Mouse (Mus musculus) kidney, embryonic 14.5 days (tissue): ENCODE measurements around the gene Eya2. TPM values are rescaled to one million over a fixed set of nuclear protein-coding genes. Genes with fewer than 3 reads are reported as not detected.

Source experiments
- ATAC-seq: fragments of 200-750 bp; cut with Nextera tagmentation; 2 replicates; pipeline ENCODE4 v1.8.0; 2017; ENCODE audit warnings: moderate number of reproducible peaks, mild to moderate bottlenecking, moderate TSS enrichment, moderate library complexity; ENCODE audit not compliant: low FRiP score, low TSS enrichment
- H3K27ac ChIP-seq: fragments of 300-500 bp; sonication (generic); 2 replicates; pipeline ENCODE4 v1.5.1; 2014; ENCODE audit warnings: low read depth, mild to moderate bottlenecking, low read length, moderate library complexity, mixed read lengths
- H3K27me3 ChIP-seq: fragments of 300-500 bp; sonication (generic); 2 replicates; pipeline ENCODE4 v1.6.1; 2014; ENCODE audit warnings: mild to moderate bottlenecking, low read length; ENCODE audit not compliant: control insufficient read depth, insufficient read depth
- H3K36me3 ChIP-seq: fragments of 300-500 bp; sonication (generic); 2 replicates; pipeline ENCODE4 v1.6.1; 2014; ENCODE audit warnings: low read length, mixed read lengths; ENCODE audit not compliant: control insufficient read depth, insufficient read depth
- H3K4me1 ChIP-seq: fragments of 300-500 bp; sonication (generic); 2 replicates; pipeline ENCODE4 v1.6.1; 2014; ENCODE audit warnings: low read length, mixed read lengths; ENCODE audit not compliant: control insufficient read depth, insufficient read depth
- H3K4me2 ChIP-seq: fragments of 300-500 bp; sonication (generic); replicated peaks from 2 replicates; pipeline ENCODE4 v1.6.1; 2014; ENCODE audit warnings: low read depth, mild to moderate bottlenecking, low read length
- H3K4me3 ChIP-seq: fragments of 300-500 bp; sonication (generic); 2 replicates; pipeline ENCODE4 v1.5.1; 2014; ENCODE audit warnings: mild to moderate bottlenecking, low read length
- H3K9ac ChIP-seq: fragments of 300-500 bp; sonication (generic); 2 replicates; pipeline ENCODE4 v1.6.1; 2014; ENCODE audit warnings: low read depth, mild to moderate bottlenecking, low read length, moderate library complexity
- H3K9me3 ChIP-seq: fragments of 300-500 bp; sonication (generic); 2 replicates; pipeline ENCODE4 v1.6.1; 2016; ENCODE audit warnings: low read length; ENCODE audit not compliant: control insufficient read depth
- WGBS: fragments of 180-500 bp; shearing (Covaris S2); extraction: QIAGEN DNeasy Blood & Tissue Kit; methylation state at CpG from one replicate; pipeline ENCODE4 v1.1.7; 2014; 5-methylcytosine and 5-hydroxymethylcytosine counted together
- polyA plus RNA-seq: library from polyadenylated mRNA; unstranded; fragments of >200 nt; fragmentation: Nextera tagmentation; extraction: Ambion mirVana; gene quantifications from 2 replicates; pipeline ENCODE4 v1.2.1, GENCODE M21; 2014

The Eya2 gene
- polyA plus RNA-seq, 1 experiment from 2014 or later, result 10.4 TPM

- no peaks in the 10 kb centered on the region for H3K9me3 ChIP-seq
- H3K36me3 ChIP-seq, result no peaks in the 10 kb centered on the region
- H3K27ac ChIP-seq, result no peak overlapping the region
- no peak overlapping the region for H3K4me2 ChIP-seq
- H3K27me3 ChIP-seq, result no peaks in the 10 kb centered on the region
- no peak for ATAC-seq
- 52% methylated on average over 7 of the region's 7 CpGs for WGBS
- no peak overlapping the region for H3K4me3 ChIP-seq
- no peaks in the 10 kb centered on the region; the same call in 1 of the 2 replicates for H3K4me1 ChIP-seq
- H3K9ac ChIP-seq, result no peak overlapping the region
These were observed 153.1 kb downstream of the Eya2 start for GRCm38 (mm10) chr2:165747975-165748374.

GRCm38 (mm10) chr2:165748426-165748825 is 153.6 kb downstream of the Eya2 start:
- no peak overlapping the region for H3K4me2 ChIP-seq

GRCm38 (mm10) chr2:165751068-165751467 is 156.2 kb downstream of the Eya2 start:
- Histone ChIP-seq H3K9me3 (no peaks in the 10 kb centered on the region), H3K4me1 (no peaks in the 10 kb centered on the region), H3K4me2 (no peak overlapping the region), H3K36me3 (no peaks in the 10 kb centered on the region), H3K9ac (no peak overlapping the region), H3K27ac (no peak overlapping the region), H3K27me3 (no peaks in the 10 kb centered on the region), H3K4me3 (no peak overlapping the region)
- ATAC-seq, result peak; percentile 46; the same call in 1 of the 2 replicates
- 33% methylated on average over 7 of the region's 7 CpGs for WGBS

More at GRCm38 (mm10) chr2:165748426-165748825, 153.6 kb downstream of the Eya2 start:
- WGBS, result 20% methylated on average over 11 of the region's 11 CpGs
- no peaks in the 10 kb centered on the region for H3K9me3 ChIP-seq
- H3K36me3 ChIP-seq, result no peaks in the 10 kb centered on the region
- no peak overlapping the region for H3K27ac ChIP-seq
- H3K27me3 ChIP-seq, result no peaks in the 10 kb centered on the region
- no peak overlapping the region for H3K4me3 ChIP-seq
- no peak for ATAC-seq
- H3K4me1 ChIP-seq, result no peaks in the 10 kb centered on the region; the same call in 1 of the 2 replicates
- H3K9ac ChIP-seq, result no peak overlapping the region

- H3K4me3 ChIP-seq, result no peak overlapping the region
- no peak overlapping the region for H3K9ac ChIP-seq
- H3K4me2 ChIP-seq, result no peak overlapping the region
These were observed 157.9 kb downstream of the Eya2 start for GRCm38 (mm10) chr2:165752704-165753103.

DNA sequence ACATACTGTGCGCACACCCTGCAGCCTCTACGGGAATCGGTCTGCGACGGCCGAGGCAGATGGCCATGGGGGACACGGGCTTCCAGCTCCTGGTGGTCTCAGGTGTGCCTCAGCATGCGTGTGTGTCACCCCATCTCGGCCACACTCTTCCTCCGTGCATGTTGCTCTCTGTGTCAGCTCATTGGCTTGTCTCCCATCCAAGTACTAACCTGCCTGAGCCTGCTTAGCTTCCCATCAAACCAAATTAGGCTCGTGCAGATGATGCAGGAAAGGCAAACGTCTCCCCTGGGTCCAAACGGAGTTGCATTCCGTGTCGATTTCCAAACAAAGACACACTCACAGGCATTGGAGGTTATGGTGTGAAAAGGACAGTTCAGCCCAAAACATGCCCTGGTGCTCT is 163.0 kb downstream of the Eya2 start:
- H3K4me1 ChIP-seq, result peaks cover 8% of the 10 kb centered on the region; the same call in 1 of the 2 replicates
- 70% methylated on average over 15 of the region's 15 CpGs for WGBS
- no peak overlapping the region for H3K4me3 ChIP-seq
- H3K36me3 ChIP-seq, result no peaks in the 10 kb centered on the region
- no peak overlapping the region for H3K4me2 ChIP-seq
- H3K9me3 ChIP-seq, result no peaks in the 10 kb centered on the region
- ATAC-seq, result no peak
- H3K27me3 ChIP-seq, result no peaks in the 10 kb centered on the region
- no peak overlapping the region for H3K27ac ChIP-seq
- no peak overlapping the region for H3K9ac ChIP-seq

More at GRCm38 (mm10) chr2:165752704-165753103, 157.9 kb downstream of the Eya2 start:
- ATAC-seq, result no peak
- Histone ChIP-seq H3K4me1 (no peaks in the 10 kb centered on the region), H3K36me3 (no peaks in the 10 kb centered on the region), H3K27me3 (no peaks in the 10 kb centered on the region), H3K9me3 (no peaks in the 10 kb centered on the region), H3K27ac (no peak overlapping the region)
- WGBS, result 79% methylated on average over 4 of the region's 4 CpGs

GRCm38 (mm10) chr2:165758534-165758933 is 163.7 kb downstream of the Eya2 start:
- H3K4me1 ChIP-seq, result peaks cover 8% of the 10 kb centered on the region; the same call in 1 of the 2 replicates
- ATAC-seq, result no peak
- no peak overlapping the region for H3K27ac ChIP-seq
- 0 out of 2 replicates have a peak, but pooled peaks cover under 1% of the 10 kb centered on the region for H3K36me3 ChIP-seq
- no peak overlapping the region for H3K4me2 ChIP-seq
- H3K9ac ChIP-seq, result no peak overlapping the region
- H3K9me3 ChIP-seq, result no peaks in the 10 kb centered on the region
- no peaks in the 10 kb centered on the region for H3K27me3 ChIP-seq
- WGBS, result 16% methylated on average over 5 of the region's 5 CpGs
- H3K4me3 ChIP-seq, result no peak overlapping the region

GRCm38 (mm10) chr2:165759421-165759985 is 164.7 kb downstream of the Eya2 start:
- H3K36me3 ChIP-seq, result 0 out of 2 replicates have a peak, but pooled peaks cover 3% of the 10 kb centered on the region
- peaks cover 8% of the 10 kb centered on the region; the same call in 1 of the 2 replicates for H3K4me1 ChIP-seq
- H3K27me3 ChIP-seq, result no peaks in the 10 kb centered on the region
- no peaks in the 10 kb centered on the region for H3K9me3 ChIP-seq
- no peak overlapping the region for H3K9ac ChIP-seq
- no peak overlapping the region for H3K4me3 ChIP-seq
- 32% methylated on average over 13 of the region's 13 CpGs for WGBS
- peak overlapping the region; percentile 51 for H3K27ac ChIP-seq
- ATAC-seq, result peak; percentile 93
- no peak overlapping the region for H3K4me2 ChIP-seq

- Histone ChIP-seq H3K27me3 (no peaks in the 10 kb centered on the region), H3K4me3 (no peak overlapping the region), H3K9me3 (no peaks in the 10 kb centered on the region), H3K36me3 (no peaks in the 10 kb centered on the region), H3K9ac (no peak overlapping the region), H3K4me1 (0 out of 2 replicates have a peak, but pooled peaks cover 2% of the 10 kb centered on the region), H3K4me2 (no peak overlapping the region), H3K27ac (no peak overlapping the region)
- 52% methylated on average over 11 of the region's 11 CpGs for WGBS
- no peak for ATAC-seq
These were observed 174.1 kb downstream of the Eya2 start for GRCm38 (mm10) chr2:165768805-165769358.

DNA sequence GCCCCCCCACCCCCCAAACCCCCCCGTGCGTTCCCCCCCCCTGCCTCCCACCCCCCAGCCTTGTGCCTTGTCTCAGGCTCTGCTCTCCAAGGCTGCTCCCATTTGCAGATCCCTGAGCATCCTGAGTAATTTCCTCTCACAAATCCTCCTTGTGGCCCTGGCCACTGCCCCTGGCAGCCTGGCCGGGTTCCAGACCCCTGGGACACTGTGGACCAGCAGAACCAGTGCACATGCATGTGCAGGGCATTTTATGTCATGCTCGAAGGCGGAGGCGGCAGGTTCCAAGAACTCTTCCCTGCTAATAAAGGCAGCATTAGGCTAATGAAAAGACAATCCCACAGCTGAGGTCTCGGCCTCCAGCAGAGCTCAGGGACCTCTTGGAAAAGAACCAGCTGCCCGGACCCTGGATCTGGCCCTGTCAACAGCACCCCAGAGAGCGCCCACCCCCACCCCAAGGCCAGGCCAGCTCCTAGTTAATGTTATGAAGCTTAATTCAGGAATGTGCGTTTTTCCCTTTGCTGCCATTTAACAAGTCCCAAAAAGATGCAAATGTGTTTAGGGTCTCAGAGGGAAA is 174.6 kb downstream of the Eya2 start:
- H3K4me2 ChIP-seq, result no peak overlapping the region
- WGBS, result 53% methylated on average over 8 of the region's 10 CpGs
- H3K9me3 ChIP-seq, result no peaks in the 10 kb centered on the region
- no peaks in the 10 kb centered on the region for H3K36me3 ChIP-seq
- H3K27ac ChIP-seq, result no peak overlapping the region
- H3K4me1 ChIP-seq, result 0 out of 2 replicates have a peak, but pooled peaks cover 2% of the 10 kb centered on the region
- H3K9ac ChIP-seq, result no peak overlapping the region
- no peak for ATAC-seq
- no peak overlapping the region for H3K4me3 ChIP-seq
- no peaks in the 10 kb centered on the region for H3K27me3 ChIP-seq
